Mouse (Mus musculus) NIH3T3 (cell line): ENCODE measurements around the gene Zbtb5.
"Not testable (repeated sequence)": the region's sequence is repeated elsewhere in the genome, so short reads cannot be mapped to it uniquely, and the experiment has no call there.

Source experiments
- DNase-seq: peaks from one replicate; pipeline ENCODE4 v3.0.0-alpha.2; 2012; ENCODE audit warnings: low read depth

The Zbtb5 gene

DNA sequence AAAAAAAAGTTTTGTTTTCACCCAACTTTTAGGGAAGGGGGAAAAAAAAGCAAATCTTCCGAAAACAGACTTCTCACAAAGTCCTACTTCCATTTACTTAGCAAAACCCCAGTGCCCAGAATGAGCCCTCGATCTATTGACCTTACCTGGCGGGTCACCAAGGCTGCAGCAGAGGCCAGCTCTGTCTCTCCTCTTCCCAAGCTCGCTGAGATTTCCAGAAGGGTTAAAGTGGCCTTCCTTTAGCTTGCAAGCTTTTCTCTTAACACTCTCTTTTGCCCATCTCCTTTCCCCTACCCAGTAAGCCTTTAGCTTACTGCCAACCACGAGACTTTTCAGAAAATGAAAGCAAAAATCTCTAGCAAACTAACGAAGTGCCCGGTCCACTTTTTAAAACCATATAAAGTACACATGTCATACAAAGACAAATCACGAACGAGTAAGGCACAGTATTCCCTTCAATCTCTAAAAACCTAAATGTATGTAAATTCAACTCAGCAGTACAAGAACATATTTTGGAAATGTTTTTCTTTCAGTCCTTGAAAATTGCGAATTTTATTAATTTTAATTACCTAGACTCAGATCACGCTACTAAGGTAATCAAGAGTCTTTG lies 1.3 kb downstream of the Zbtb5 start:
- peak; percentile 19 for DNase-seq

DNA sequence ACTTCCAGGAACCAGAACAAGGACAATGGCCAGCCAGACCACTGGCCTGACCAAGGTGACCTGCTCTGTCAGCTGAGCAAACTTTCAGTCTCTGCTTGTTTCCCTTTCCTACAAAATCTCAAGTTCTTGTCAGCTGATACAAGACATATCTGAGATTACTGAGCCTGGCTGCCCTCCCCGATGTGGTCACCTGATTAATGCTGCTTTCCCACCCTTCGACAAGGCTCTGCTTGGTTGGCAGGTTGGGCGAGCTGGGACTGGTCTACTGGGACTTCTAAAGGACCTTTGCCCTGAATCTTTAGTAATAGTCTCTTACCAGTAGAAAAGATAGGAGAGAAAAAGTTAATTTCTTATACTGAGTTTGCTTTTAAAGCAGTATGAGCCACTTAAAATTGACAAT lies 6.8 kb downstream of the Zbtb5 start:
- no peak for DNase-seq

DNA sequence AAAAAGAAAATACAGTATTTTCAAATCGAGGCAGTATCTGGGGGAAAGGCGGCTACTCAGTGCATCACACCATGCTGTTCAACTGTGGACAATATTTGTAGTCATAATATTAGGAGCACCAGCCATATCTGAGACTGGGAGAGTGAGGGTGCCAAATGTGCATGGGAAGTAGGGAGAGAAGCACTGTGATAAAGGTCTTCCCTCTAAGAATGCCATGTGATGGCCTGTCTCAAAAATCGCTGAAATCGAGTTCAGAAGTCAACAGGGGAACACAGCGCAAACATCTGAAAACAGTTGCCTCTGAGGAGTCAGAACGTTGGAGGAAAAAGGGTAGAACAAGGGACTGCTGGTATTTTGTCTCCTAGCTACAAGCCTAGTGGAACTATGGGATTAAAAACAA lies 12.2 kb downstream of the Zbtb5 start:
- DNase-seq = no peak

DNA sequence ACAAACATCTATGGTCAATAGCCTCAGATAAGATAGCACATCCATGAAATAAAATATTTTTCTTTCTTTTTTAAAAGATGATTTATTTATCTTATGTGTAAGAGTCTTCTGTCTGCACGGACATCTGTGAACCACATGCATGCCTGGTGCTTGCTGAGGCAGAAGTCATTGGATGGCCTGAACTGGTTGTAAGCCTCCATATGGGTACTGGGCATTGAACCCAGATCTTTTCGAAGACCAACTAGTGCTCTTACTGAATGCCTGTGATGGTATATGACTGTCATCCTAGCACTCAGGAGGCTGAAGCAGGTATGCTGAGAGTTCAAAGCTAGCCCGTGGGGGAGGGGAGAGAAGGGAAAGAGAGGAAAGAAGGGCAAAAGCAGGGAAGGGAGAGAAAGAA lies 14.1 kb downstream of the Zbtb5 start:
- no peak for DNase-seq

- no peak for DNase-seq
Observed at GRCm38 (mm10) chr4:44994776-44995175, 17.4 kb downstream of the Zbtb5 start.

DNA sequence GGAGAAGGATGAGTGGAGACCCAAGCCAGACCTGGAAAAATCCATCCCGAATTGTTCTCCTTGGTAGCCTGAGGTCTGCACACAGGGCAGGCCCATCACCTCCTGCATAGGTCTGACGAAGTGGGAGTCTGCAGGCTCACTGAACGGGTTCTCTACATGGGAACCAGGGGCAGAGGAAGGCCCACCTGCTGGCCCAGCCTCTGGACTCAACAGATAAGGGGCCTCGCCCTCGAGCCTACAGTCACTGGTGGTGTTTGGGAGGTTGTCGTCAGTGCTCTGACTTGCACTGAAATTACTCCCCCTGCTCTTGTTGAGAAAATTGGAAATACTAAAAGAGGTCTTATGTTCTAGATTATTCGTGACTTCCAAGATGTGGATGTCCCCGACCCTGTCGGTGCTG lies 18.4 kb downstream of the Zbtb5 start:
- no peak for DNase-seq

DNA sequence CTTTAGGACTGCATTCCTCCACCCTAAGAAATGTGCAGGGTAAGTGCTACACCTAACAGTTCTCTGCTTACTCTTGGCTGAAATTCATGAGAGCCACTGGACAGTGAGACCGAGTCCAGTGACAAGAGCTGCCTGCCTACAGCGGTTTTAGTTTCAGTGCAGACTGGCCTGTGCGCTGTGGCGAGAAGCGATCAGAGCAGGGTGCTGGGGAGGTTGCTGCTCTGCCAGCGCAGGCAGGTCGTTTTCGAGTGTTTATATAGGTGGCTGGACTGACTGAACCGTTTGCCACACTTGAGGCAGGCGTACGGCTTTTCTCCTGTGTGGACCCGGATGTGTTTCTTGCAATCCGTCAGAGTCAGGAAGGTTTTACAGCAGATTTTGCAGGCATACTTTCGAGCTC lies 19.0 kb downstream of the Zbtb5 start:
- DNase-seq = not testable (repeated sequence)

GRCm38 (mm10) chr4:44992330-44992729 lies 19.9 kb downstream of the Zbtb5 start:
- DNase-seq = not testable (repeated sequence)

DNA sequence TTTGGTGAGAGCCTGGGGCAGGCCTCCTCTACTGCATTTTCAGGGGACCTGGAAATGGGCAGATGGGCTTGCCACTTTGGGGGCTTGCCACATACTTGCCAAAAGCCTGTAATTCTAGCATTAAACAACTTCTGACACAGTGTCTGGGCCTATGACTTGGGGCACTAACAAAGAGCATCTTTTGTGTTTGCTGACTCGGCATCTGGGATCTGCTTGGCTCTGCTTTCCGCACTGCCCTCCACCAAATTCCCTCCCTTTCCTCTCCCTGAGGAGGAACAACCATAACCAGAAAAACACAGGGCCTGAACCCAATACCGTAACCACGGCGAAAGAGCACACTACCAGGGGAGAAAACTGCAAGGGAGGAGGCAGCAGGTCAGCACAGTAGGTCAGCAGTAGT lies 21.7 kb downstream of the Zbtb5 start:
- no peak for DNase-seq

- DNase-seq = no peak
Observed at GRCm38 (mm10) chr4:44983131-44983740, 29.0 kb downstream of the Zbtb5 start.

DNA sequence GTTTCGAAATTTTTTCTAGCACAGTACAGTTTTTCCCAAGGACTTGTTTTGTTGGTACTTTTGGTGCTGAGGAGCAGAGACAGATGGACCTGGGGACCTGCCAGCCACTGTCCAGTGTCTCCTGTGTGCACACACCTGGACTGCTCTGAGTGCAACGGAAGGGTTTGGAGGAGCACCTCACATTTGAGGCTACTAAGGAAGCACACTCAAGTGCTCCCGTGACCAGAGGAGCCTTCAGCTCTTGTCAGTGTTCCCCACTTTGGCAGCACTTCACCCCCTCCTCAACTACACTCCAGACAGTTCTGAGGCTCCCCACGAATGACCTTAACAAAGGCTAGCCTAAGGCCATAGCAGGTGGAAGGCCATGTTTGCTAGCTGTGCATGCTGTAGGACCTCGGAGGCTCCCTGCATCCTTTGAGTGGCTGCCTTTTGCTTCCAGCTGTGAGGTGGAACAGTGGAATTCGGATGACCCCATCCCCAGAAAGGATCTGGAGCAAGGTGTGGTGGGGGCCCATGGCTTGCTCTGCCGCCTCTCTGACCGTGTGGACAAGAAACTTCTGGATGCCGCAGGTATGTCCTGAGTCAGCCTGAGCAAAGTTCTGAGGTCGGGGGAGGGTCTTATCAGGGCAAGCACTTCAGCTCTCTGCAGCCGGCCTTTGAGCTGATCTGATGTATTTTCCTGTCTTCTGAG lies 29.6 kb downstream of the Zbtb5 start:
- no peak for DNase-seq

DNA sequence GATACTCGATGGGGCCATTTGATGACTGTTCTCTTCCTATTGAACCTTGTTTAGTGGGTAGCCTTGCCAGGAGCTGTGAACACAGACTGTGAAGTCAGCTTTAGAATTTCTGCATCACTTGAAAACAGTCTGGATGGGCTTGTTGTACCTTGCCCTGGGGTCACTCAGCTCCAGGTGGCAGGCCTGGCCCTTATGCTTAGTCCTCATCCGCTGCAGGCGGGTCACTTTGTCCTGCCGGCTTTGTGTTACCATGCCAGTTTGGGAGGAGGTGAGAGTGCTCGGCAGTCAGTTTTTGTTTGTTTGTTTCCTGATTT lies 30.3 kb downstream of the Zbtb5 start:
- no peak for DNase-seq

- DNase-seq = peak; percentile 89
Observed at GRCm38 (mm10) chr4:44981280-44981973, 30.8 kb downstream of the Zbtb5 start, which contains the start of gene Grhpr. Gene Grhpr, plus strand, starts transcription at chr4:44981395.

DNA sequence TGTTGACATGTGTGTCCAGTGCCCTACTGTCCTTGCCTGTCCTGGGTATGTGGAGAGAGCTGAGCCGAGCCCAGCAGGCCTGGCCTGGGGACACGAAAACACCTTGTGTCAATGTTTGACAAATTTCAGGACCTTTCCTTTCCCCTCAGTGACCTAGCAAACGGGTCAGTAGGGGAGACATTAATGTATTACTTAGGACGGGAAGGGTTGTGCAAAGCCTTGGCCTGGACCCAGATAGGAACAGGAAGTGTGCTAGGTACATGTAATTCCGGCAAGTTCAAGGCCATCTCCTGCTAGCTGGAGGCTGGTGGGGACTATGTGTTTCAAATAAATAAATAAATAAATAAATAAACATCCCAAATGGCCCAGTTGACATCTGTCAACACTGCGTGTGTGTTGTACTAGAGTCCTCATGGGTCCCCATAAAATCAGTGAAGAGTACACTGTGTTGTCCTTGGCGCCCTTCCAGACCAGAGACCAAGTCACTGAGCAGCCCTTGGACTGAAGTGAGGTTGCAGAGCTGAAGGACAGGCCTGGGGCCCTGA lies 32.3 kb downstream of the Zbtb5 start:
- no peak for DNase-seq

- no peak for DNase-seq
Observed at GRCm38 (mm10) chr4:44978175-44978574, 34.0 kb downstream of the Zbtb5 start.

DNA sequence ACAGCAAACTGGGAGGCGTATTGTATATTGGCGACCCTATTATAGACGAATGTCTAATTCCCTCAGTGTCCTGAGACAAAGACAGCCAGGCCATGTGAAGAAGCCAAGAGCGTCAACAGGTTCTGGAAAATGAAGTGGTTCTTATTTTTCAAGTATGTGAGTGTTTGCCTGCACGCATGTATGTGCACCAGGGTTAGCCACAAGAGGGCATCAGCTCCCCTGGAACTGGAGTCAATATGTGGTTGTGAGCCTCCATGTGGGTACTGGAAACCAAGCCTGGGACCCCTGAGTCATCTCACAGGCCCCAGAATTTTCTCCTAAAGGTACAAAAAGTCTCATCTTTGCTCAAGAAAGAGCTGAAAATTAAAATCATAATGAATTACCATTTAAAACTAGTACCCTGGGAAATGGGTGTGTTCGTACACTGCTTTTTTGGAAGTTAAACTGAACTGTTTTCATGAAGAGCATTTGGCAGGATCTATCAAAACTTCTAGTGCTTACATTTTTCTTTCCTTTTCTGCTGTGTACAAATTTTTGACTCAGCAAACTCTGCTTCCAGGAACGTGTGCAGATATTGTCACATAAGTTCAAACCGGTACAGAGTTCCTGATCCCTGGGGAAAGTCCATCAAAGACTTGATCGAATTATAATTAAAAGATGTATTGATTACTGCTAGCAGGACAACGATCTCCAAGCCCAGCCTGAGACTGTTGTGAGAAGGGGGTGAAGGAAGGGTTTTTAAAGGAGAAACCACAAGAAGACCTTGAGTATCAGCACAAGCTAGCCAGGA lies 35.1 kb downstream of the Zbtb5 start:
- DNase-seq = no peak

DNA sequence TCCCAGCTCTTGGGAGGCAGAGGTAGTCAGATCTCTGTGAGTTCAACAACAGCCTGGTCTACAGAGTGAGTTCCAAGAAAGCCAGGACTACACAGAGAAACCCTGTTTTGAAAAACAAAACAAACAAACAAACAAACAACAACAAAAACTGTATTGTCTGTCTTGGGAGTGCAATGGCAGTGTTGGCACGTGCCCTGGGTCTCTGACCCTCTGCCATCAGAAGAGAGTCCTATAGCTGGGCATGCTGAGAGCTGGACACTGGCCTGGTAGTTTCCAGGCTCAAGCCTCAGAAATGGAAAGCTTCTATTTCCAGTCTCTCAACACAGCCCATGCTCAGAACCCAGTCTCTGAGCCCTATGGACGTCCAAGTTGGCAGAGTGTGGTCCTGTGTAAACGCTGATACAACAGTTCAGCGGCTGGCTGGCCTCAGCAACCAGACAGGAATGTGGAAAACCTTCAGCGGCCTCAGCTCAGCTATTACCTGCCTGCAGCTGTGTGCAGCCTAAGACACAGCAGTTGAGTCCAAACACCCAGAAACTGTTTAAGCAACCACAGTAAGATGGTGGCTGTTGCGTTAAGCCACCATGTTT lies 36.1 kb downstream of the Zbtb5 start:
- no peak for DNase-seq

GRCm38 (mm10) chr4:44974331-44974730 lies 37.9 kb downstream of the Zbtb5 start:
- no peak for DNase-seq

DNA sequence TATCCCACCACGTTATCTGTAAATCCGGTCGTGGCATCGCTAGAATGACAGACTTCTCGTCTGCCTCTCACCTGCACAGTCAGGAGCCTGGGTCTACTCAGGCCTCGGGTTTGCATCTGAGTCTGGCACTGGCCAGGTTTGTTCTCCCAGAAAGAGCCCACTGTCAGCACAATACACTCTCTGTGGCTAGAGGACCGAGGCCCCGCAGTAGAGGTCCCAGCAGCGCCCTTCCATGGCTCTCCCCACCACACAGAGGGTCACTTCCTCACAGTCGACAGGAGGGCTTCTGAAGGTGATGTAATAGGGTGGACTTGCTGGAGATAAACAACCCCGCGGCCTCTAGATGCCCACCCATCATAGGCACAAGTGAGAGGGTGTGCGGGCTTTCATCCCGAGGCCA lies 38.3 kb downstream of the Zbtb5 start:
- DNase-seq = no peak

- peak; percentile 90 for DNase-seq
Observed at GRCm38 (mm10) chr4:44973450-44973849, 38.8 kb downstream of the Zbtb5 start.

- DNase-seq = peak; percentile 70
Observed at GRCm38 (mm10) chr4:44970612-44971110, 41.6 kb downstream of the Zbtb5 start.
